Mouse (Mus musculus) limb, embryonic 11.5 days (tissue): ENCODE measurements around the gene Asic2. TPM values are rescaled to one million over a fixed set of nuclear protein-coding genes. Genes with fewer than 3 reads are reported as not detected.
A peak's percentile ranks its signal among the peaks of the same experiment; 100 is the strongest.

Experiments
- ATAC-seq: fragments of 200-750 bp; cut with Nextera tagmentation; 2 replicates; pipeline ENCODE4 v1.8.0; 2017; ENCODE audit warnings: low read depth; ENCODE audit not compliant: insufficient number of reproducible peaks, low FRiP score, low TSS enrichment
- DNase-seq: peaks from one replicate; pipeline ENCODE4 v3.0.0-alpha.2; 2015; ENCODE audit warnings: low spot score
- H3K27ac ChIP-seq: fragments of 300-500 bp; sonication (generic); replicated peaks from 2 replicates; pipeline ENCODE4 v1.5.1; 2014; ENCODE audit warnings: low read depth, mild to moderate bottlenecking, low read length
- H3K27me3 ChIP-seq: fragments of 300-500 bp; sonication (generic); 2 replicates; pipeline ENCODE4 v1.6.1; 2014; ENCODE audit warnings: mild to moderate bottlenecking, low read length, mixed read lengths; ENCODE audit not compliant: control insufficient read depth, insufficient read depth
- H3K36me3 ChIP-seq: fragments of 300-500 bp; sonication (generic); 2 replicates; pipeline ENCODE4 v1.6.1; 2014; ENCODE audit warnings: mild to moderate bottlenecking, low read length, moderate library complexity, mixed read lengths; ENCODE audit not compliant: control insufficient read depth, insufficient read depth
- H3K4me1 ChIP-seq: fragments of 300-500 bp; sonication (generic); 2 replicates; pipeline ENCODE4 v1.6.1; 2014; ENCODE audit warnings: low read length, mixed read lengths; ENCODE audit not compliant: control insufficient read depth, insufficient read depth
- H3K4me2 ChIP-seq: fragments of 300-500 bp; sonication (generic); 2 replicates; pipeline ENCODE4 v1.6.1; 2014; ENCODE audit warnings: low read depth, mild to moderate bottlenecking, moderate library complexity; ENCODE audit not compliant: severe bottlenecking
- H3K4me3 ChIP-seq: fragments of 300-500 bp; sonication (generic); 2 replicates; pipeline ENCODE4 v1.5.1; 2014; ENCODE audit warnings: low read depth, low read length
- H3K9ac ChIP-seq: fragments of 300-500 bp; sonication (generic); 2 replicates; pipeline ENCODE4 v1.6.1; 2014; ENCODE audit warnings: mild to moderate bottlenecking, low read length
- H3K9me3 ChIP-seq: fragments of 300-500 bp; sonication (generic); 2 replicates; pipeline ENCODE4 v1.6.1; 2016; ENCODE audit warnings: low read length; ENCODE audit not compliant: control insufficient read depth
- WGBS: fragments of 180-500 bp; shearing (Covaris S2); extraction: QIAGEN DNeasy Blood & Tissue Kit; methylation state at CpG from one replicate; pipeline ENCODE4 v1.1.7; 2014; 5-methylcytosine and 5-hydroxymethylcytosine counted together
- polyA plus RNA-seq: library from polyadenylated mRNA; unstranded; fragments of >200 nt; fragmentation: Nextera tagmentation; extraction: Ambion mirVana; gene quantifications from 2 replicates; pipeline ENCODE4 v1.2.1, GENCODE M21; 2014

The Asic2 gene
- polyA plus RNA-seq, 1 experiment from 2014 or later, result 0.27 TPM

DNA sequence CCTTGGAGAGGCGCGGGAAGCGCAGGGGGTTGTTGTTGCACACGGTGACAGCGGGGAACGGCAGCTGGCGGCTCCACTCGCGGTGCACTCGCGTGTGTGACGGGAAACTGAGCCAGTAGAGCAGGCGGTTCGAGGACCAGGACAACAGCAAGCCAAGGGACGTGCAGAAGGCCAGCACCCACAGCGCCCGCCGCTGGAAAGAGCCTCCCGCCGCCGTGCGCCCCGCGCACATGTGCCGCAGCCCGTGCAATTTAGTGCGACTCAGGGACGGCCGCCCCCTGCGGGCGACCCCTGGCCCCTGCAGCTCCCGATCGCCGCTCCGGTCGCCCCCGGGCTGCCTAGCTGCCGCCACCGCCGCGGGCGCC lies 816.3 kb downstream of the Asic2 start:
- peak overlapping the region; percentile 92 for H3K4me2 ChIP-seq
- peak overlapping the region; percentile 36 for H3K4me3 ChIP-seq
- H3K27ac ChIP-seq, result no peak overlapping the region
- WGBS, result under 1% methylated on average over 41 of the region's 42 CpGs
- no peaks in the 10 kb centered on the region for H3K9me3 ChIP-seq
- H3K4me1 ChIP-seq, result peaks cover 19% of the 10 kb centered on the region
- peak; percentile 74 for DNase-seq
- H3K9ac ChIP-seq, result peak overlapping the region; percentile 37
- H3K36me3 ChIP-seq, result no peaks in the 10 kb centered on the region
- ATAC-seq, result no peak
- H3K27me3 ChIP-seq, result peaks cover 32% of the 10 kb centered on the region

DNA sequence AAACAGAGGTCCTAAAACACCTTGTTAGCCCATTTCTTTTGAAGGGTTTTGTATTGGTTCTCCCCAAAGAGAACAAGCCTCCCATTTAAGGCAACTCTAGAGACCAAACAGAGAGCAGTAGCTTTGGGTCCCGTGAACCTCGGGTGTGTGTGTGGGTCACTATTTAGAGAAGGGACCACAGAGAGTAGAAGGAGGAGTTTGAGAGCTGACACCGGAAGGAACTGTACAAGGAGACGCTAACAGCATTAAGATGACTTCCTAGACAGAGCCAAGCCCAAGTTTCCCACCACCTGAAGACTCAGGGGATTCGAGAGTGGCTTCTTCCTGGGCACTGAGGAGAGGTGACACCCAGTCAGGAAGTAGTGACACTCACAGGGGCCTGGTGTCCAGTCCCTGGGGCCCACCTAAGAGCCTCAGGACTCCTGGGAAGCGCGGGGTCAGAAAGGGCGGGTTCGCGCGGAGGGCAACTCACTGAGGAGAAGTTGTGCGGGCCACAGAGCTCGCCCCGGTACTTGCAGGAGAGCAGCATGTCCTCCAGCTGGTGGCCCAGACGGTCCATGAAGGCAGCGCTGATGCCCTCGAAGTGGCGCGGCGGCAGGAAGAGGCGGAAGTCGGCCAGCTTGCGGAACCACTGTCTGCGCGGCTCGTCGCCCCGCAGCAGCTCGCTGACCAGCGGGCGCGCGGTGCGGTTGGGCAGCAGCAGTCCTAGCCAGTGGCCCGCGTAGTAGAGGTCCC lies 816.8 kb downstream of the Asic2 start:
- H3K27me3 ChIP-seq, result peaks cover 32% of the 10 kb centered on the region
- DNase-seq, result peak; percentile 52

DNA sequence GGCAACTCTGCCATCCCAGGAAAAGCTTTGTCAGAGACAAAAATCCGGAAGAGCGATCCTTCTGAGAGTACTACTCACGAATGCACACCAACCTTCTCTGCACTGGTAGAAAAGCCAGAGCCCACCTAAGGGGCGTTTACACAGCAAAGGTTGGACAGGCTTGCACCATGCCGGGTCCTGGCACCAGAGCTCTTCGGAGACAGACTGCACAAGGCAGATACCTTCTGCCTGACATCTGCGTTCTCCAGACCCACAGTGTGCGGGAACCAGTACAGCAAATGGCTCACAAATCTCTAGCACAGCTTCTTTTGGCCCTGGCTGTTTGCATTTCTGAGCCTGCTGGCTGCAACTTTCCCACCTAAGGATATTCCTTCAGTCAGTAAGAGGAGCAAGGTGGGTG lies 817.6 kb downstream of the Asic2 start:
- Histone ChIP-seq H3K4me3 (no peak overlapping the region), H3K27me3 (peaks cover 32% of the 10 kb centered on the region), H3K27ac (no peak overlapping the region), H3K9me3 (no peaks in the 10 kb centered on the region), H3K36me3 (no peaks in the 10 kb centered on the region), H3K4me2 (no peak overlapping the region), H3K4me1 (peaks cover 19% of the 10 kb centered on the region), H3K9ac (no peak overlapping the region)
- ATAC-seq (no peak), DNase-seq (no peak)
- 81% methylated on average over 8 of the region's 8 CpGs for WGBS

More for the DNA sequence above, 816.8 kb downstream of the Asic2 start:
- no peaks in the 10 kb centered on the region for H3K9me3 ChIP-seq
- H3K4me1 ChIP-seq, result peaks cover 19% of the 10 kb centered on the region
- no peaks in the 10 kb centered on the region for H3K36me3 ChIP-seq
- 4% methylated on average over 36 of the region's 36 CpGs for WGBS
- H3K4me3 ChIP-seq, result peak overlapping the region; percentile 36
- ATAC-seq, result no peak
- H3K27ac ChIP-seq, result no peak overlapping the region
- peak overlapping the region; percentile 37 for H3K9ac ChIP-seq
- peak overlapping the region; percentile 92 for H3K4me2 ChIP-seq

- H3K9me3 ChIP-seq, result no peaks in the 10 kb centered on the region
- no peak overlapping the region for H3K4me3 ChIP-seq
- WGBS, result 19% methylated on average over 10 of the region's 10 CpGs
- H3K4me2 ChIP-seq, result no peak overlapping the region
- DNase-seq (peak; percentile 46), ATAC-seq (no peak)
- H3K9ac ChIP-seq, result no peak overlapping the region
- peaks cover 21% of the 10 kb centered on the region for H3K27me3 ChIP-seq
- peaks cover 19% of the 10 kb centered on the region for H3K4me1 ChIP-seq
- no peak overlapping the region for H3K27ac ChIP-seq
- H3K36me3 ChIP-seq, result no peaks in the 10 kb centered on the region
These were observed 819.8 kb downstream of the Asic2 start for GRCm38 (mm10) chr11:81148423-81148822.

GRCm38 (mm10) chr11:81146574-81147157 lies 821.6 kb downstream of the Asic2 start:
- Histone ChIP-seq H3K27me3 (peaks cover 5% of the 10 kb centered on the region), H3K4me2 (no peak overlapping the region), H3K4me1 (peaks cover 6% of the 10 kb centered on the region; the same call in 1 of the 2 replicates), H3K27ac (no peak overlapping the region), H3K36me3 (no peaks in the 10 kb centered on the region), H3K4me3 (no peak overlapping the region), H3K9me3 (no peaks in the 10 kb centered on the region), H3K9ac (no peak overlapping the region)
- no peak for DNase-seq
- 71% methylated on average over 9 of the region's 9 CpGs for WGBS
- ATAC-seq, result no peak

GRCm38 (mm10) chr11:81135141-81135540 lies 833.1 kb downstream of the Asic2 start:
- Histone ChIP-seq H3K27me3 (no peaks in the 10 kb centered on the region), H3K9ac (no peak overlapping the region), H3K27ac (no peak overlapping the region), H3K4me3 (no peak overlapping the region), H3K4me1 (no peaks in the 10 kb centered on the region), H3K9me3 (no peaks in the 10 kb centered on the region), H3K36me3 (no peaks in the 10 kb centered on the region), H3K4me2 (no peak overlapping the region)
- 62% methylated on average over 4 of the region's 4 CpGs for WGBS
- ATAC-seq (no peak), DNase-seq (no peak)

DNA sequence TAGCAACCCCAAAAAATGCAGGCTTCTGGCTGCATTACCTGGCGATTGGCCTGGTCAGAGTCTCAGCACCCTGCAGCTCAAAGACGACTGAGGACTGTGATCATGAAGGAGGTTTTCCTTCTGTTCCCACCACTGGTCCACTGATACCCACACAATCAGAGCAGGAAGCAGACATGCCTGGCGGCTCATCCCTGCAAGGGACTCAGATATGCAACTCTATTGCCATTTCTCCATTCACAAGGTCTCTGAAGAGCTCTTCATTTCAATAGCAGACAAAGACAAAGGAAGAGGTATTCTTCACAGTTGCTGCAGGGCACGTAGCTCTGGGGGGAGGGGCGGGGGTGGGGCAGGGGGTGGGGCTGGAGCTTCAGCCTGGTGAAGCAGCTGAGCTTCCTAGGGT lies 834.3 kb downstream of the Asic2 start:
- no peak for ATAC-seq
- Histone ChIP-seq H3K27ac (no peak overlapping the region), H3K27me3 (no peaks in the 10 kb centered on the region), H3K36me3 (no peaks in the 10 kb centered on the region), H3K4me1 (no peaks in the 10 kb centered on the region), H3K4me3 (no peak overlapping the region), H3K9ac (no peak overlapping the region), H3K9me3 (no peaks in the 10 kb centered on the region), H3K4me2 (no peak overlapping the region)
- no peak for DNase-seq
- 23% methylated on average over 5 of the region's 5 CpGs for WGBS

GRCm38 (mm10) chr11:81132669-81133068 lies 835.6 kb downstream of the Asic2 start:
- Histone ChIP-seq H3K4me2 (no peak overlapping the region), H3K36me3 (no peaks in the 10 kb centered on the region), H3K4me1 (no peaks in the 10 kb centered on the region), H3K9me3 (no peaks in the 10 kb centered on the region), H3K4me3 (no peak overlapping the region), H3K27ac (no peak overlapping the region), H3K27me3 (no peaks in the 10 kb centered on the region), H3K9ac (no peak overlapping the region)
- DNase-seq, result no peak
- WGBS, result 55% methylated on average over 7 of the region's 7 CpGs
- ATAC-seq, result no peak
